Mouse (Mus musculus) lung, postnatal 36 days (tissue): ENCODE results near the gene Per1.

Experiments used
- DNase-seq: peaks from one replicate; pipeline ENCODE4 v3.0.0; 2022; ENCODE audit warnings: mixed read lengths

Per1 gene

GRCm38 (mm10) chr11:69117737-69118695, 23.0 kb downstream of the Per1 start:
- peak; percentile 71 for DNase-seq

- DNase-seq: peak; percentile 95
These were observed 23.7 kb downstream of the Per1 start for GRCm38 (mm10) chr11:69118765-69119164.

- DNase-seq: no peak
These were observed 24.6 kb downstream of the Per1 start for GRCm38 (mm10) chr11:69119446-69120155.

- no peak for DNase-seq
These were observed 25.4 kb downstream of the Per1 start, which contains the start of gene Hes7 for GRCm38 (mm10) chr11:69120221-69121000. Gene Hes7 (plus strand): TSS chr11:69120404.

GRCm38 (mm10) chr11:69121001-69121740, 26.2 kb downstream of the Per1 start:
- DNase-seq: no peak

GRCm38 (mm10) chr11:69121741-69122335, 26.8 kb downstream of the Per1 start:
- peak; percentile 72 for DNase-seq

- peak; percentile 93 for DNase-seq
These were observed 27.4 kb downstream of the Per1 start, which contains the start of gene 9130213A22Rik for GRCm38 (mm10) chr11:69122336-69122951. Gene 9130213A22Rik (minus strand): TSS chr11:69122589.

- DNase-seq: peak; percentile 95
These were observed 28.2 kb downstream of the Per1 start for GRCm38 (mm10) chr11:69123056-69123692.

GRCm38 (mm10) chr11:69123693-69124497, 28.9 kb downstream of the Per1 start:
- DNase-seq: peak; percentile 92

GRCm38 (mm10) chr11:69124498-69124847, 29.5 kb downstream of the Per1 start:
- DNase-seq: peak; percentile 84

- DNase-seq: peak; percentile 92
These were observed 30.2 kb downstream of the Per1 start for GRCm38 (mm10) chr11:69125041-69125851.

GRCm38 (mm10) chr11:69125852-69125918, 30.7 kb downstream of the Per1 start, which contains the start of gene Aloxe3:
Gene Aloxe3 (plus strand): TSS chr11:69125896.
- no peak for DNase-seq

GRCm38 (mm10) chr11:69125919-69126705, 31.1 kb downstream of the Per1 start:
- no peak for DNase-seq

- DNase-seq: no peak
These were observed 31.7 kb downstream of the Per1 start for GRCm38 (mm10) chr11:69126706-69127095.

- DNase-seq: no peak
These were observed 33.6 kb downstream of the Per1 start for GRCm38 (mm10) chr11:69128426-69129122.

GRCm38 (mm10) chr11:69133566-69133922, 38.5 kb downstream of the Per1 start:
- DNase-seq: no peak

GRCm38 (mm10) chr11:69133923-69134621, 39.1 kb downstream of the Per1 start:
- DNase-seq: peak; percentile 81

GRCm38 (mm10) chr11:69134622-69134968, 39.6 kb downstream of the Per1 start:
- DNase-seq: no peak
